ENCODE assay signal across 9 mouse cellular contexts in genomic region chr15:102517631-102517975, GRCm38 (mm10). TPM values are rescaled to one million over a fixed set of nuclear protein-coding genes. Genes with fewer than 3 reads are reported as not detected.
DNase-seq lines count a peak whose midpoint lies in the region; ATAC-seq and TF ChIP-seq lines count a peak whose summit lies in the region.
"Had no signal": no experiment of that assay in that cellular context is flagged by ENCODE, and none has a peak within 500 bp of the region (broad histone marks: within the 10 kb centered on the region; RNA-seq: fewer than 3 reads in every experiment).

No protein-coding gene starts in this region.

- intact Hi-C loops in left cerebral cortex, adult 2 months (cut with DNase I), result loop anchor here (1.0 to 5.0 kb wide), 2 partner anchors 47 to 110 kb away; partner anchors contain the start of genes Pcbp2 and Sp1
- intact Hi-C loops in left cerebral cortex, postnatal 36 days (cut with DNase I), result no loop called here

- WGBS in embryonic facial prominence, embryonic 12.5 days, result under 1% methylated on average over 10 of the region's 10 CpGs
- 0% methylated on average over 10 of the region's 10 CpGs for WGBS in intestine, embryonic 15.5 days
- under 1% methylated on average over 10 of the region's 10 CpGs for WGBS in neural tube, embryonic 12.5 days

- peaks cover 28% of the 10 kb centered on the region for H3K4me1 ChIP-seq in embryonic facial prominence, embryonic 12.5 days
- peaks cover 24% of the 10 kb centered on the region for H3K4me1 ChIP-seq in intestine, embryonic 15.5 days (replicated peaks)
- H3K4me1 ChIP-seq in neural tube, embryonic 12.5 days, result peaks cover 37% of the 10 kb centered on the region

- TF ChIP-seq CTCF in left cerebral cortex, adult 2 months (IDR thresholded peaks at IDR 0.05), result no peak

- peak overlapping the region; percentile 59 for H3K4me3 ChIP-seq in left cerebral cortex, adult 2 months
- peak overlapping the region; percentile 53 for H3K4me3 ChIP-seq in embryonic facial prominence, embryonic 12.5 days
- H3K4me3 ChIP-seq in intestine, embryonic 15.5 days (replicated peaks), result peak overlapping the region; percentile 68
- peak overlapping the region; percentile 66 for H3K4me3 ChIP-seq in neural tube, embryonic 12.5 days

- no peak for ATAC-seq in embryonic facial prominence, embryonic 12.5 days (ENCODE audit: insufficient number of reproducible peaks, insufficient read depth, low FRiP score, low TSS enrichment)
- no peak for ATAC-seq in intestine, embryonic 15.5 days
- no peak; the same call in 1 of the 2 replicates for ATAC-seq in neural tube, embryonic 12.5 days (ENCODE audit: low FRiP score, low read depth)

- peak overlapping the region; percentile 72 for H3K9ac ChIP-seq in embryonic facial prominence, embryonic 12.5 days
- H3K9ac ChIP-seq in intestine, embryonic 15.5 days, result peak overlapping the region; percentile 64
- peak overlapping the region; percentile 75; the same call in 1 of the 2 replicates for H3K9ac ChIP-seq in neural tube, embryonic 12.5 days

- no peaks in the 10 kb centered on the region for H3K9me3 ChIP-seq in embryonic facial prominence, embryonic 12.5 days
- H3K9me3 ChIP-seq in intestine, embryonic 15.5 days, result no peaks in the 10 kb centered on the region
- no peaks in the 10 kb centered on the region for H3K9me3 ChIP-seq in neural tube, embryonic 12.5 days

- no peak for DNase-seq in left cerebral cortex, adult 2 months (ENCODE audit: extremely low spot score in 1 of 2, low spot score in 2 of 2)
- DNase-seq in left cerebral cortex, postnatal 36 days (ENCODE audit: low spot score in 2 of 2), result no peak
- no peak for DNase-seq in frontal cortex, postnatal 36 days (ENCODE audit: low spot score in 2 of 2)
- DNase-seq in MN1 (ENCODE audit: low spot score), result no peak
- no peak for DNase-seq in adrenal gland, postnatal 10 days

- H3K27me3 ChIP-seq in embryonic facial prominence, embryonic 12.5 days, result no peaks in the 10 kb centered on the region
- no peaks in the 10 kb centered on the region for H3K27me3 ChIP-seq in intestine, embryonic 15.5 days (replicated peaks)
- H3K27me3 ChIP-seq in neural tube, embryonic 12.5 days (replicated peaks), result no peaks in the 10 kb centered on the region

- H3K4me2 ChIP-seq in embryonic facial prominence, embryonic 12.5 days (replicated peaks), result peak overlapping the region; percentile 86
- H3K4me2 ChIP-seq in intestine, embryonic 15.5 days (replicated peaks), result peak overlapping the region; percentile 94
- H3K4me2 ChIP-seq in neural tube, embryonic 12.5 days (replicated peaks), result peak overlapping the region; percentile 85

- peaks cover 20% of the 10 kb centered on the region for H3K36me3 ChIP-seq in embryonic facial prominence, embryonic 12.5 days
- peaks cover 10% of the 10 kb centered on the region; the same call in 1 of the 2 replicates for H3K36me3 ChIP-seq in intestine, embryonic 15.5 days
- H3K36me3 ChIP-seq in neural tube, embryonic 12.5 days, result peaks cover 20% of the 10 kb centered on the region

- H3K27ac ChIP-seq in left cerebral cortex, adult 2 months, result peak overlapping the region; percentile 91
- H3K27ac ChIP-seq in embryonic facial prominence, embryonic 12.5 days, result peak overlapping the region; percentile 78
- peak overlapping the region; percentile 85 for H3K27ac ChIP-seq in intestine, embryonic 15.5 days
- peak overlapping the region; percentile 78 for H3K27ac ChIP-seq in neural tube, embryonic 12.5 days

RNA-seq across cellular contexts. Expression of gene Tarbp2, which starts 0.4 kb away (rescaled TPM):
- 10 to 100 TPM; 32.4 to 36.2 TPM for total RNA-seq in left cerebral cortex, adult 2 months (2021)
- 10 to 100 TPM; 30.7 to 36.3 TPM for total RNA-seq in left cerebral cortex, postnatal 36 days (2021)
- polyA plus RNA-seq in embryonic facial prominence, embryonic 12.5 days (2016; fragmentation: Nextera tagmentation; extraction: Ambion mirVana), result 114 and 119 TPM in 2 replicates
- polyA plus RNA-seq in intestine, embryonic 15.5 days (2015; fragmentation: Nextera tagmentation; extraction: Ambion mirVana), result 94.1 and 101 TPM in 2 replicates
- polyA plus RNA-seq in neural tube, embryonic 12.5 days (2016; fragmentation: Nextera tagmentation; extraction: Ambion mirVana), result 97.9 and 105 TPM in 2 replicates
- 10 to 100 TPM; 36.0 to 43.1 TPM for total RNA-seq in adrenal gland, postnatal 10 days (2021)

RNA-seq across cellular contexts. Expression of gene Map3k12, which starts 0.7 kb away (rescaled TPM):
- total RNA-seq in left cerebral cortex, adult 2 months (2021), result 10 to 100 TPM; 96.5 to 96.8 TPM
- total RNA-seq in left cerebral cortex, postnatal 36 days (2021), result 10 to 100 TPM; 96.4 to 98.8 TPM
- polyA plus RNA-seq in embryonic facial prominence, embryonic 12.5 days (2016; fragmentation: Nextera tagmentation; extraction: Ambion mirVana), result 27.9 and 33.8 TPM in 2 replicates
- polyA plus RNA-seq in intestine, embryonic 15.5 days (2015; fragmentation: Nextera tagmentation; extraction: Ambion mirVana), result 10.8 and 11.0 TPM in 2 replicates
- polyA plus RNA-seq in neural tube, embryonic 12.5 days (2016; fragmentation: Nextera tagmentation; extraction: Ambion mirVana), result 48.8 and 51.9 TPM in 2 replicates
- total RNA-seq in adrenal gland, postnatal 10 days (2021), result 10 to 100 TPM in 1 of 2 experiments, 1 to 10 TPM in 1; 7.7 to 11.2 TPM

RNA-seq across cellular contexts. Expression of gene Npff, which starts 7.1 kb away (rescaled TPM):
- total RNA-seq in left cerebral cortex, adult 2 months (2021), result 1 to 10 TPM; 2.4 to 2.6 TPM
- total RNA-seq in left cerebral cortex, postnatal 36 days (2021), result 1 to 10 TPM; 1.8 to 5.1 TPM
- polyA plus RNA-seq in embryonic facial prominence, embryonic 12.5 days (2016; fragmentation: Nextera tagmentation; extraction: Ambion mirVana), result 3.0 and 3.7 TPM in 2 replicates
- polyA plus RNA-seq in intestine, embryonic 15.5 days (2015; fragmentation: Nextera tagmentation; extraction: Ambion mirVana), result 1.3 and 1.6 TPM in 2 replicates
- polyA plus RNA-seq in neural tube, embryonic 12.5 days (2016; fragmentation: Nextera tagmentation; extraction: Ambion mirVana), result 4.8 and 5.4 TPM in 2 replicates
- 1 to 10 TPM; 2.5 to 5.9 TPM for total RNA-seq in adrenal gland, postnatal 10 days (2021)

RNA-seq across cellular contexts. Expression of gene Gm10337, which starts 14.1 kb away (rescaled TPM):
- not detected for total RNA-seq in left cerebral cortex, adult 2 months (2021)
- total RNA-seq in left cerebral cortex, postnatal 36 days (2021), result not detected
- polyA plus RNA-seq in embryonic facial prominence, embryonic 12.5 days (2016; fragmentation: Nextera tagmentation; extraction: Ambion mirVana), result not detected in 2 replicates
- 5.4 TPM in 1 of 2 replicates, not detected in the other for polyA plus RNA-seq in intestine, embryonic 15.5 days (2015; fragmentation: Nextera tagmentation; extraction: Ambion mirVana)
- not detected in 2 replicates for polyA plus RNA-seq in neural tube, embryonic 12.5 days (2016; fragmentation: Nextera tagmentation; extraction: Ambion mirVana)
- 1 to 10 TPM; 3.7 to 4.1 TPM for total RNA-seq in adrenal gland, postnatal 10 days (2021)
- total RNA-seq: hematopoietic stem cell, adult 5-6 weeks had no signal

RNA-seq across cellular contexts. Expression of gene Pcbp2, which starts 47.3 kb away (rescaled TPM):
- total RNA-seq in left cerebral cortex, adult 2 months (2021), result 100 to 1,000 TPM; 497 to 500 TPM
- 100 to 1,000 TPM; 467 to 505 TPM for total RNA-seq in left cerebral cortex, postnatal 36 days (2021)
- polyA plus RNA-seq in embryonic facial prominence, embryonic 12.5 days (2016; fragmentation: Nextera tagmentation; extraction: Ambion mirVana), result 228 and 230 TPM in 2 replicates
- 178 and 182 TPM in 2 replicates for polyA plus RNA-seq in intestine, embryonic 15.5 days (2015; fragmentation: Nextera tagmentation; extraction: Ambion mirVana)
- polyA plus RNA-seq in neural tube, embryonic 12.5 days (2016; fragmentation: Nextera tagmentation; extraction: Ambion mirVana), result 144 and 152 TPM in 2 replicates
- total RNA-seq in adrenal gland, postnatal 10 days (2021), result 100 to 1,000 TPM; 703 to 724 TPM

Comparison
In these comparisons a context has a peak if more than half of its experiments do, and no peak if none do; other contexts are left out.
1. RNA of gene Map3k12, which starts 0.7 kb away (total RNA-seq): 96.4 to 98.8 TPM in left cerebral cortex, postnatal 36 days and 96.5 to 96.8 TPM in left cerebral cortex, adult 2 months; 7.7 to 11.2 TPM in adrenal gland, postnatal 10 days; every median in the first group is over 4 times any median in the second.
2. Peak in every context shown above with its lines, with median percentiles within 50 percentile points of each other: H3K27ac ChIP-seq, H3K4me3 ChIP-seq, H3K4me2 ChIP-seq and H3K9ac ChIP-seq.